Mouse (Mus musculus) urinary bladder, adult 2 months (tissue): Measurements from ENCODE around the gene Prkn. TPM values are rescaled to one million over a fixed set of nuclear protein-coding genes. Genes with fewer than 3 reads are reported as not detected.

Experiments used
- DNase-seq: peaks from one replicate; pipeline ENCODE4 v3.0.0; 2022; ENCODE audit warnings: low spot score
- polyA plus RNA-seq: library from polyadenylated mRNA; depleted of rRNA; stranded (reverse); fragments of >200 nt; gene quantifications from 2 replicates; pipeline ENCODE4 v1.2.3, GENCODE M21; 2012

The Prkn gene
- polyA plus RNA-seq, 1 experiment: 7.3 TPM

DNA sequence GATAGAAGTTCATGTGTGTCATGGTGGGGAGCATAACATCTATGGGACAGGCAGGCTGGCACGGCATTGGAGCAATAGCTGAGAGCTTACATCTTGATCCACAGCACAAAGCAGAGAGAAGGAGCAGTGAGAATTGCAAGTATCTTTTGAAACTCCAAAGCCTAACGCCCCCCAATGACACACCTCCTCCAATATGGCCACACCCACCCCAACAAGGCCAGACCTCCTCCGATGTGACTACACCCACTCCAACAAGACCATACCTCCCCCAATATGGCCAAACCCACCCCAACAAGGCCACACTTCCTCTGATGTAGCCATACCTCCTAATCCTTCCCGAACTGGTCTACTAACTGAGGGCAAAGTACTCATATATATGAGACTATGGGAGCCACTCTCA lies 1004.3 kb downstream of the Prkn start:
- no peak for DNase-seq

DNA sequence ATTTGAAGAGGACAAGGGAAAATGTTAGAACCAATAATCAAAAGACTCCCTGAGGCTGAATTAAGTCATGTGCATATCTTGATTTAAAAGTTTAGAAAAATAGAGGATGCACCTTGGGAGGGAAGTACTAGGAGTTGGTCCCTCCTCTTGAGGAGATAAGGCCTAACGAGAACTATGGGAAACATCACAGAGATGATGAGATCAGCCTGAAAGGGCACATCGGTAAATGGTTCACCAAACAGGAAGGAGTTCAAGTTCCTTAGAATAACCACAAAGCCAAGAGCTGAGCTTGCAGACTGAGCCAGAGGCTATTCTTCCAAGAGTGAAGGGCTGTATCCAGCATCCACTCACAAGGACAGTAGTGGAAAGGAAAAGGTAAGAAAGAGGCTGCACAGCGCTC lies 1004.8 kb downstream of the Prkn start:
- no peak for DNase-seq

DNA sequence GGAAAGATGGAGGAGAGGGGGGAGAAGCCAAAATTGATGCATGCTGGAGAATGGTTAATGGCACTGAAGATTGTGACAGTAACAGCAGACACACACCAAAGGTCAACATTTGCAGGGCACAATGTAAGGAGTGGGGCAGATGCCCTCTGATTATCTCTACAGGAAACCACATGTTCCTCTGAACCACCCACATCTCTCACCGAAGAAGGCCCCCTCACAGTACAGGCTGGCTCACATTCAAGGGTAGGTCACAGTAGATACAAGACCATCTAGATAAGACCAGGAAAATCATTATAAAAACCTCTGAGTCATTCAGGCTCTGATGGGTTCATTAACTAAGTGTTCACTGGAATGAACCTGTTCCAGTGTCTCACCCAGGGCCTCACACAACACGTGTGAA lies 1005.3 kb downstream of the Prkn start:
- no peak for DNase-seq

DNA sequence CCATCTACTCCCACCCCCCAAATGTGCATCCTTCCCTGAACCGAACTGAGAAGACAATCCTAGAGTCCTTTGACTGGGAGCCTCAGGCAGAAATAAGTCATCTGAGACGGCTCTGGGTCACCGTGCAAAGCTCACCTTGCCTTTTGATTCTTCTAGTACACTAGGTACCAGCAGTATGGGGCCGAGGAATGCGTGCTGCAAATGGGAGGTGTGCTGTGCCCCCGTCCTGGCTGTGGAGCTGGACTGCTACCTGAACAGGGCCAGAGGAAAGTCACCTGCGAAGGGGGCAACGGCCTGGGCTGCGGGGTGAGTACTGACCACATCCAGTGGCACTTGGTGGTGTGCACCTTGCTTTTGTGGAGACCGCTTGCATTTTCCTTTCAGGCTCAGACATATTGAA lies 1014.4 kb downstream of the Prkn start:
- no peak for DNase-seq

DNA sequence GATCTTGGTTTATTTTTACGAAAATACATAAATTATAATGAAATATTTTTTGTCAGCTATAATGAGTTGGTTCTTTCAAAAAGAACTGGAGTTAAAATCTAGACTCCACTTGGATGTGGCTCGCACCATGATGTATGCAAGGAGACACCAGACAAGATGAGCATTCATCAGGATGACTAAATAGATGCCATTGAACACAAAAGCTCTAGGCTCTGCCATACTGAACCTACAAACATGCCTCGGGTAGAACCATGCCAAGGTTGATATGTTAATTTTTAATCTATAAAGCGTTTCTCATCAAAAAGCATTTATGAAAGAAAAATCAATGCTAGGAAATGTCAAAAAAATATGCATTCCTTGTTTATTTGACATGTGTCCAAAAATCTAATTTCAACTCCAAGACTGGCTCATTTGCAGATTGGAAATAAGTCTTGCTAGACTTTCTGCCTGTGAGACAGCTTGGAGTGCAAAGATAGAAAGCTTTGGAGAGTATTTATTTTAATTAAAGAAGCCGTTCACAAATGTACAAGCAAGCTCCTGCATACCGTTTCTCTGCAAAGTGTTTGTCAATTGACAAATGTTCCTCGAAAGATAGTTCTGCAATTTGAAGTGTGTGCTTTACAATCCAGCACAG lies 1018.7 kb downstream of the Prkn start:
- DNase-seq: no peak

DNA sequence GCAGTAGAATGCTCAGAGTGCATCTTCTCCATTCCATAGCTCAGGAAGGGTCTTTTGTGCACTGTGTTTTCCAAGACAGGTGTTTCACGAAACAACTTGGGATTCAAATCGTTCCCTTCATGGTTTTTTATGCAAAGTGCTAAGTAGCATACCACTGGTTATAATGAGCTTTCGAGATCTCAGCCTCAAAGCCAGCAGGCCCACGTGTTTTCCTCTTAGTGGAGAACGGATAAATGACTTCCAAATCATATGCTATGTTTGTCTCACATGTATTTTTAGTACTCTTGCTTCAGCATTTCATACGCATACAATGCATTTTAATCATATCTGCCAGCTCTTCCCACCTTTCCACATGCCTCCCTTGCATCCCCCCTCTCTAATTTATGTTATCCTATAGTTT lies 1021.0 kb downstream of the Prkn start:
- DNase-seq: no peak

DNA sequence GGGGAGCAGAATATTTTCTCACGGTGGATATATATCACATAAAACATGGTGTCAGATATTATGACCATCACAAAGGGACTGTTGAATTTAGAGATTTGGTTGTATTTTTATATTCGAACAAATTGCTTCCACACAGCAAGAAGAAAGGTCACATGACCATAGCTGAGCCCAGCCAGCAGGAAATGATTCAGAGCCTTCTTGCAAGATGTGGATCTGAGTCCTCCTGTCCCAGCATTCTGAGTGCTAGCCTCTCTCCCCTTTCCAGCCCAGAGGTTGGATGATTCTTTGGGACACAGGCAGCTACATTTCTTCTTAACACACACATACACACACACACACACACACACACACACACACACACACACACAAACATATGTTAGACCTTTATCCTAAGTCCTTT lies 1022.2 kb downstream of the Prkn start:
- no peak for DNase-seq

DNA sequence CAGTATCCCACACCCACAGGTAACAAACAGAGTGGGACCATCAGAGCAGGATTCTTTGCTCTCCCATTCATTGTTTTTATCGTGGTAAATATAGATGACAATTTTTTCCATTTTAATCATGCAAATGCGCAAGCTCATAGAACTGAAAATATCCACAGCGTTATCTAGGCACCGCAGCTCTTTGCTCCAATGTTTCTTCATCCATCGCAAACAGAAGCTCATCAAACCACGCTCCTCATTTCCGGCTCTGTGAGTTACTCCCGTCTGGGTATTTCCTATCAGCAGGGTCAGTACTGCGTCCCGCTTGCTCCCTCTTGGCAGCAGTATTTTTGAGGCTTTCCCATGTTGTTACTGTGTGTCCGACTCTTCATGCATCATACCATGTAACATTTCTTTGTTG lies 1022.8 kb downstream of the Prkn start:
- no peak for DNase-seq

DNA sequence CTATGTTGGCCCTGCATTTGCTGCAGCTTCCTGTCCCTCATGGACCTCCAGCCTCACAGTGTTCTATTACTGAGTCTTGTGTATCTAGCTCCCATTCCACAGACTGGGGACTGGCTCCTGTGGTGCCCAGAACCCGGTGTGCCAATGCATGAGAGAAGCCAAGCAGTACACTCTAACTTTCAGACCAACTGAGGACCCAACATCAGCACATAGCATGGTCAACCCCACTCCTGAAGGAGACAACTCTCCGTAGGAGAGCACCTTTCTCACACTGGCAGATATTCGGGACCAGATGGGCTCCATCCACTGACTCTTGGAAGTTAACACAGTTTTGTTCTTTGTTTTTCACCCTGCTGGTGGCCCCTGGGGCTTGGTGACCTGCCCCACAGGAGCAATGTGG lies 1026.0 kb downstream of the Prkn start:
- DNase-seq: no peak

DNA sequence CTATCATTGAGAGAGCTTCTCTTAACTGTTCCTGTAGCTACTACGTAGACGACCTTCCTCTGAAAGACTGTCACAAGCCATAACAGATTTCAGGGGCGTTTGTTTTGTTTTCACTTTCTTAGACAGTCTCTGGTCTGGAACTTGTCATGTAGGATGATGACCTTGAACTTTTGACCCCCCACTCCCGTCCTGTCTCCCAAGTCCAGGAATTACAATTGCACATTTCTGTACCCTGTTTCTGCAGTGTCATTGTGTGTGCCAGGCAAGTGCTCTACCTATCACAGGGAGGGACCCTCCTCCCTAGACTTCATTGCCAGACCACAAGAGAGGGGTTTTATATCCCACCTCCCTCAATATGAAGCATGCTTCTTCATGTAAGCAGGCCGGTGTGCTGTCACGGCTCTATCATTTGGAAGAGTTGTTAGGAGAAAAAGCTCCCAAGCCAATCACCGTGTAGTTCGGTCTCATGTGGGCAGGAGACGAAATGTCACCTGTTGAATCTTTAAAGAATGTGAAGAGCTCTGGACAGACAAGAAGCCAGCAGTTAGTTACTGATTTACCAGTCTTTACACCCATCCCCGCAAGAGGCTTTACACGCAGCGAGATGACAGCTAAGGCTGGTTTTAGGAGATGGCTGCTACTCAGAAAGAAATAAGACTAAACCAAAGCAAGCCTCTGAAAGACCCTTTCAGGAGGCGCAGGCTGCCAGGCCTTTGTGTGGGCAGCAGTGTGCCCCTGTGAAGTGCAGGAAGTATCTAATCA lies 1027.3 kb downstream of the Prkn start:
- no peak for DNase-seq

DNA sequence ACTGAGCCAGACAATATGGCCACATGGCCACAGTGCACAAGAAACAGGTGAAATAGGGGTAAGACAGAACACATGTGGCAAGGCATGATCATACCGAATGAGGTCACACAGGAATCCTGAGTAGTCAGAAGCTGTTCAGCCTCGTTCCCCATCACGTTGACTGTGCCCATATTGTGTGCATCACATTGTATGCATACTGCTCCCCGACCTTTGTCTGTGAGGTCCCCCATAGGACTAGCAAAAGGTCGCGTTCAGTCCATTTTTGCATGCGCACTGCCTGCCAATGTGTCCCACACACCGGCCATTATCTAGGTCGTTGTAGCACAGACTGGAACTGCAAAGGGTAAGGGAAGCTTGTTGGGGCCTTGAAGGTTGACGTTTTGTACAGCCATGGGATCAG lies 1030.4 kb downstream of the Prkn start:
- DNase-seq: no peak

DNA sequence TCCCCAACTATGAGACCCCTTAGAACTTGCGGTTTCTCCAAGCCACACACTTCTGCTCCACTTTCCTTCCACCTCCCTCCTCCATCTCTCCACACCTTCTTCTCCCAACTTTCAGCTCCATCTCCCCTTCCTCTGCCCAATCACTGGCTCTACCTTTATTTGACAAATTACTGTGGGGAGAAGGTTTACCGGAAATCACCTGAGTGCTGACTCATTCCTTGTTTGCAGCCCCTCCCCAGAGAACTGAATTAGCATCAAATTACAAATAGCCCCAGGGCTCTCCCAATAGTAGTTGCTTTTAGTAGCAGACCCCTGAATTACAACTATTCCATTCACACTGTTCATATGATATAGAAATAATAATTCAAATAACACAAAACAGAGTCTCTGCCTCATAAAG lies 1036.1 kb downstream of the Prkn start:
- no peak for DNase-seq

DNA sequence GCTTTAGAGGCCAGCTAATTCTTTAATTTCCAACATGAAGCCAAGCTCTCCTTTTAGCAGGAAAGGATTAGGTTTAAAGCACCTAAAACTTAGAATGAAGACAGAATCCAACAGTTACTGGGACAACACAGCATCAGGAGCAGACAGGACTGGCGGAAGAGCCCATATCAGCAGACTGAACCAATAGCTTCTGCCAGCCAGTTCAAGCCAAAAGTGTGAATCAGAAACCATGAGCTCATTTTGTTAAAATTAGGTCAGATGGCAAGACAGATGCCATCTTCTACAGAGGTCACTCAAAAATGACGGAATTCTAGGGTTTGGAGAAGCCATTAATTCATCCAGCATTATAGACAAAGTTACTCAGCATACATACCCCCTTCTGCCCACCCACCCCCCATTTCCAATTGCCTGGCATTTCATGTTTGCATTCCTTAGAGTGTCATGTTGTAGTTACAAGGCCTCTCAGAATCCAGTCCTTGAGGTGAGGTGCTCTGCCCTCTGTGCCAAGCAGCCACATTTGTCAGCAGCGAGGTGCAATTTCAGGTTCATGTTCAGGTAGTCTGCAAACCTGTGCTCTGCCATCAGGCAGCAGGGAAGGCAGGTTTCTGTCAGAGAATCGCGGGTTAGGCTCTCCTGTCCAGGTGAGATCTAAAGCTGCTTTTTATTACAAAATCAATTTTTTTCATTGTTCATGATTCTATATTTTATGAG lies 1041.1 kb downstream of the Prkn start:
- no peak for DNase-seq

DNA sequence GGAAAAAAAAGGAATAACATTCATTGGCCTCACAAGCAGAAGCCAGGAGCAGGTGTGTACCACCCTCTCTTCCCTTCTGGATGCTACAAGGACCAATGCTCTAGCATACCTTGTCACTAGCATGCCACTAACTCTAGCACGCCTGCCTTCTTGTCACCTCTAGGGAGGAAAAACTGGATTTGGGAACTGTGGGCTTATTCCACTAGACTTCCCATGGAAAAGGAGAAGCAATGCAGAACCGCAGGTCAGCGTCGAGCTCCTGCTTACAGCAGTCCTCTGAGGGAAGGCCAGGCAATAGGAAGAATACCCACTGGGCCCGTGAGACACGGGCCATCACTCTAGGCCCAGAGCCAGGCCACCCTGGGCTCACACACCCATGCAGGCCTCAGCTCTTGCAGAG lies 1045.4 kb downstream of the Prkn start:
- no peak for DNase-seq

DNA sequence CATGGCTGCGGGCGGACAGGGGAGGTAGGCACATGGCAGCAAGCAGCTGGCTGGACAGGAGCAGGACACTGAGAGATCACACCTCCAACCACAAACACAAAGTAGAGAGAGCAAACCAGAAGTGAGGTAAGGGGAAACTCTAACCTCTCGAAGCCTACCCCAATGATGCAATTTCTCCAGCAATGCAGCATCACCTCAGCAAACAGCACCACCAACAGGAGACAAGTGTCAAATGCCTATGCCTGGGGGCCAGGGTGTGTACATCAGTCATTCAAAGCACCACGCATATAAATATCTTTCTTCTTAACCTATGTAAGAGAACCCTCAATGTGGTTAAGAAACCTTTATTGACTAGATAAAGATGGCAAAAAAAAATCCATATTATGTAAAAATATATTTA lies 1046.8 kb downstream of the Prkn start:
- no peak for DNase-seq

DNA sequence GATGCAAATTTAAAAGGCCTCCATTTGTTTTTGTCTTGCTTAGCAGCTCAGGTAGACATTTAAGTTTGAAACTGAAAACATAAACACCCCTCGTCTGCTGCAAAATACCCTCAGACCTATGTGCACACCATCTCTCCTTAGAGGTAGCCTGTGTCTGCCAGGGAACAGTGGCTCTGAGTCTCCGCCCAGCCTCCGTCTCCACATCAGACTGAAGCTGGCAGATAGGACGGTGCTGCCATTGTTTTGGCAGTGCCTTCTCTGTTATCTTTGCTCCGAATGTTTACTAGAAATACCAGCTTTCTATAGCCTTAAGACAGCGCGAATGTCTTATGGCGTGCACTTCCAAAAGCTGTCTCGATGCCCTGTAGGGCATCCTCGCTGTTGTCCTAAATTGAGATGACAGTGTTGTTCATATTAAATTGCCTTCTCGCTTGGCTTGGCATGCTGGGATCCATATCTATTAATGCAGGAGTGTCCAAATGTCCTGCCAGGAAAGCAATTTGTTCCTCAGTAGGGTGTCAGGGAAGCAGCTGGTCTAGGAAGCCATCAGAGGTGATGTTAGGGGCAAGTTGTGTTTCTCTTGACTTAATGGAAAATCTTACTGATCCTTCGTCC lies 1047.5 kb downstream of the Prkn start:
- no peak for DNase-seq

DNA sequence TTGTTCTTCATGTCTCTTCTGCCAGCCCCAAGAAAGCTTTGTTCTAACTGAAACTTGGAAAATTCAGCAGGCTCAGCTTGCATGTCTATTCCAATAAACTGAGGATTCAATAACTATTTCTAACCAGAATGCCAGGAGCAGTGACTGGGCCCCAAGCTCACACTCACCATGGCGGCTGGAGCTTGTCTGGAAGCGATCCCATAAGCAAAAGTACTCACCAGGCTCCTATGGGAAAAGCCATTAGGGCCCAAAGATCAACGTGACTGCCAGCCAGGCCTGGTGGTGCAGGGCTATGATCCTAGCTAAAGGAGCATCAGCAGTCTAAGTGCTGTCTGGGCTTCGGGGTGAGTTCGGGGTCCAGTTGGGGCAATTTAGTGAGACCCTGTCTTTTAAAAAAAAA lies 1048.6 kb downstream of the Prkn start:
- DNase-seq: no peak

DNA sequence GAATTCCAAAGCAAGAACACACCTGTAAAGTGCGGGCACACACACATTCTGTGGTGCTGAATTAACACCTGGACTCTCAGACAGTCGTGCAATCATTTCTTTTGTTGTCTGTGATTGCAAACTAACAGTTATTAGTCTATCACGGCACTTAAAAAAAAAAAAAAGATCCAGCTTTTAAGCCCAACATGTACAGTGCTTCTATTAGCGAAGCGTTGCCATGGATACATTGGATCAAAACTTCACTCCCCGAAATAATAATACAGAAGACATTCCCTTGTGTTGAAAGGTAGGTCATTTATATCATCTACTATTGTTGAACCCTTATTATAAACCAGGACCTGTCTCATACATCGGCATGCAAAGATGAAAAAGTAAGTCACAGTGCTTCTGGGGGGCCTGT lies 1060.1 kb downstream of the Prkn start:
- no peak for DNase-seq

DNA sequence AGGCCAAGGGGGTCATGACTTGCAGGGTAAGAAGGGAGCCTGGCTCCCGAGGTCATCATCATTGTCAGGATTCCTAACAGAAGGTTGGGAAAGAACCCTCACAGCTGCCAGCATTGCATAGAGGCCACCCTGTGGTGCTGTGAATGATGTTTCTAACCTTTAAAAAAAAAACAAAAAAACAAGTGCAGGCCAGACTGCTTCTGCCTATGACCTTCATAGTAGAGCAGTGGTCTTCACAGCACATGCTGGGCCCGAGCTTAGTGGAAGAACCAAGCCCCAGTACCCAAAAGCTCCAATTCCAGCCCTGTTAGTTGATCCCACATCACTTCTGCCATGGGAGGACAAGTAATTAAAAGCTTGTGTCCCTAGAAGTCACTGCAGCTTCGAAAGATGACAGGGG lies 1061.5 kb downstream of the Prkn start:
- DNase-seq: no peak

DNA sequence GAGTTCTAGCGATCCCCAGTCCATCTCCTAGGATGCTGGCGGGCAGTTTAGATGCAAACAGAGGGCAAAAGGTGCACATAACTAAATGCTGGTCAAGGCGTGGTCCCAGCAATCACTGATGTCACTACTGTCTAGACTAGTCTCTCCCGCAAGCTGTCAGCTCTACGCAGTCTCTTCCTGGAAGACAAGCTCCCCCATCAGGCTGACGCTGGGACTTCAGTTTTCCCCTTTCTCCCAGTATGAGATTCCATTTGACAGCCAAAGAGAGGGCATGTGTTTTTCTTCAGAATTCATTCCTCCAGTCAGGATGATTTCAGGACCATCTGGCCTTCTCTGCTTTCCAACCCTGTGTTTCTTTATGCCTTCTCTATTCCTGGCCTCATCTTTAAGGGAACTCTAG lies 1062.8 kb downstream of the Prkn start:
- no peak for DNase-seq

DNA sequence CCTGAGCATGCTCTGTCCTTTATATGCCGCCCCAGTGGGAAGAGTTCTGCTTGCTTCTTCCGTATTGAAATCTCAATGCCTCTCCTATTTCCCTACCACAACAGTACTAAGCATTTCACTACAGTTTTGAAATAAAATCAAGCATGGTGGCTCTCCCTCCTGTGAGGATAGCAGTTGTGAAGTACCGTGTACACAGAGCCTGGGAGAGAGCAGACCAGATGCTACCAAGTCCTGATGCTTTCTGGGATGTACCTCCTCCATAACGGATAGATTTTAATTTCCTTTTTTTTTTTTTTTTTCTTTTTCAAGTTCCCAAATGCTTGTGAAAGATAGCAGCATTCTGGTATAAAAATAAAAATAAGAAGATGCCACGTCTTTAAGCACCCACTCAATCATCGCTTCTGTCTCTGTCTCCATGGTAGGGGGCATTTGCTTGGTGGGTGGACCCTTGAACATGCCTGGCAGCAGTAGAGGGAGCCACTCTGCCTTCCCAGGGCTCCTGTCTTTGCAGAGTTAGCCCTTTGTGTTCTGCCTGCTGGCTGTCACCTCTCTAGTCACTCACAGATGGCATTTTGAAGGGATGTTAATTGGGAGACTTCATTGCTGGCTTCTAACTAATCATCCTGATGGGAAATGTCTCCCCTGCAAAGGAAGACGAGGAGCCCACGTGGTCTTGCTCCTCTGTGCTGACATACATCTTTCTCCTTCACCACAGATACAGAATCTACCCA lies 1070.6 kb downstream of the Prkn start:
- no peak for DNase-seq

DNA sequence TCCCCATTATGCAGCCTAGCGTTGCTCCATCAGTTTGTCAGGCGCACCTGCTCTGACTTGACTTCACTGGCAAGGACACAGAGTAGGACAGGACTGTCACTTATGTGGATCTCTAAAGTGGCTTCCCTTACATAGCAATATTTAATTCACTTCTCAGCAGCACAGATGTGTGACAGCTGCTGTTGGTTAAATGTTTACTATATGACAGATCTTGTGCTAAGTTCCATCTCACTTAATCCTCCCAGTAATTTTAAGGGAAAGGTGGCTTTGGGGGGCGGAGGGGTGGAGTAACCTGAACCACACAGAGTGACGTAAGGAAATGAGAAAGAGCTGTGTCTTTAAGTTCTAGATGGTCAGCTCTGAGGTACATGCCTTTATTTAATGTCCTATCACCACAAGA lies 1072.0 kb downstream of the Prkn start:
- no peak for DNase-seq
